Mouse (Mus musculus): ENCODE measurements around the gene Cyp2c65.
"Not testable (repeated sequence)": the region's sequence is repeated elsewhere in the genome, so short reads cannot be mapped to it uniquely, and the experiment has no call there.

The Cyp2c65 gene

DNA sequence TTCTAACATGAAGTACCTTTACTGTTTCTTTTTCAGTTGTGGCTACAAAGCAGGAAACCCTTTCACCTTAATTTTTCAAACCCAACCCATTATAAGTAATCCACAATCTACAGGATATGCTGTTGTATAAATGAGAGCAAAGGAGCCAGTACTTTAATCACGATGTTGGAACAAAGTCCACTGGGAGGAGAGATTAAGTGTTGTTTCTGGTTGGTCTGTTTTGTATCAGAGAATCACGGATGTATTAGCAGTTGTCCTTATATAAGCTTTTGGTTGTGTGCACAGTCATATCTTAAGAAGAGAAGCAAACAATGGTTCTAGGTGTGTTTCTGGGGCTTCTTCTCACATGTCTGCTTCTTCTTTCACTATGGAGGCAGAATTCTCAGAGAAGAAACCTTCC is at the start of gene Cyp2c65:
TSS of gene Cyp2c65 (plus strand) at position 297 of the 400 bp plus-strand sequence.
- no peak for DNase-seq (ENCODE audit: low spot score in 2 of 2)

DNA sequence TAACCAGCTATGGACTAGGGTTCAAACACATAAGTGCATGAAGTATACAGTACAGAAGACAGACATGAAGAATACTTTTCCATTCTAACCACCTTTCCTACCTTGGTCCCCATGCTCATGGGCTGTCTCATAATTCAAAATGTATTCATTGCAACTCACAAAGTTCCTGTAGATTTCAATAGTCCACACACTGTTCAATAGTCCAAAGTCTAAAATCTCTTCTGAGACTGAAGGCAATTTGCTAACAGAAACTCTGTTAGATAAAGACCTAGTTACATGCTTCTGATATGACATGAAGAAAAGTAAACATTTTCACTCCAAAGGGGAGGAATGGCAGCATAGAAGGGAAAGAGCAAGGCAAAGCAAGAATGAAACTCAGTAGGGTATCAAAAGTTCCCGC is 2.9 kb upstream of the Cyp2c65 start:
- no peak for DNase-seq (ENCODE audit: low spot score in 2 of 2)

DNA sequence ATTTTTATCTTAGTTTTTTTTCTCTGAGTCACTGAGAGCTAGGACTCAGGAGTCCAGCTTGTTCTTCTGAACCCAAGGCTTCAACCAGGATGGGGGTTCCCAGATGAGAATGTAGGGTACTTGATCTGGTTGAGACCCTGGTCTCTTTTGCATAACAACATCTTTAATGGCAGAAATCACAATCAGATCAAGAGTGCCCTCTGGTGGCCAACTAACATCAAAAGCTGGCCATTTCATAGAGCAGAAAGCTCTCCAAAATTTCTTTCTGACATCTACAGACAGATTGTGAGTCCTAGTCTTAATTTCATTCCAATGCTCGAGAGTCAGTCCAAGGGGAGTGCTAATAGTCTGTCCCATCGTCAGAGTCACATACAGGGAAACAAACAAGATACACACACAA is 38.0 kb downstream of the Cyp2c65 start:
- not testable (repeated sequence) for DNase-seq (ENCODE audit: low spot score in 2 of 2)

DNA sequence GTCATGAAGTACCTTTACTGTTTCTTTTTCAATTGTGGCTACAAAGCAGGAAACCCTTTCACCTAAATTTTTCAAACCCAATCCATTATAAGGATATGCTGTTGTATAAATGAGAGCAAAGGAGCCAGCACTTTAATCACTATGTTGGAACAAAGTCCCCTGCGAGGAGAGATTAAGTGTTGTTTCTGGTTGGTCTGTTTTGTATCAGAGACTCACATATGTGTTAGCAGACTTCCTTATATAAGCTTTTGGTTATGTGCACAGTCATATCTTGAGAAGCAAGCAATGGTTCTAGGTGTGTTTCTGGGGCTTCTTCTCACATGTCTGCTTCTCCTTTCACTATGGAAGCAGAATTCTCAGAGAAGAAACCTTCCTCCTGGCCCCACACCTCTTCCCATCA is 52.8 kb downstream of the Cyp2c65 start, which contains the start of gene Cyp2c66:
TSS of gene Cyp2c66 (plus strand) at position 255 of the 400 bp plus-strand sequence.
- DNase-seq (ENCODE audit: low spot score in 2 of 2) = no peak

All from frontal cortex, postnatal 10 days (tissue).